Mouse (Mus musculus) lung, adult 2 months (tissue): Measurements from ENCODE around the gene Ptprcap.

Experiments used
- CTCF ChIP-seq: fragments of 200-500 bp; IDR thresholded peaks from 2 replicates; pipeline ENCODE4 v1.5.1; 2011; ENCODE audit warnings: mild to moderate bottlenecking, low read length, control low read depth; ENCODE audit not compliant: insufficient read depth
- POLR2A ChIP-seq: fragments of 200-500 bp; IDR thresholded peaks from 2 replicates; pipeline ENCODE4 v1.6.1; 2011; ENCODE audit warnings: low read depth, mild to moderate bottlenecking, control low read depth, low read length, borderline replicate concordance; ENCODE audit errors: extremely low read depth

- no peak for TF ChIP-seq POLR2A
- TF ChIP-seq CTCF, result no peak
These were observed 31.9 kb downstream of the Ptprcap start for GRCm38 (mm10) chr19:4184976-4185975.
